Mouse (Mus musculus) thymus, postnatal 36 days (tissue): ENCODE data around the gene Nckap5.

ENCODE experiments used
- DNase-seq, 2 experiments: peaks; one replicate each; pipeline ENCODE4 v3.0.0; 2022; ENCODE audit warnings: mixed read lengths in 2 of 2

Nckap5 gene

DNA sequence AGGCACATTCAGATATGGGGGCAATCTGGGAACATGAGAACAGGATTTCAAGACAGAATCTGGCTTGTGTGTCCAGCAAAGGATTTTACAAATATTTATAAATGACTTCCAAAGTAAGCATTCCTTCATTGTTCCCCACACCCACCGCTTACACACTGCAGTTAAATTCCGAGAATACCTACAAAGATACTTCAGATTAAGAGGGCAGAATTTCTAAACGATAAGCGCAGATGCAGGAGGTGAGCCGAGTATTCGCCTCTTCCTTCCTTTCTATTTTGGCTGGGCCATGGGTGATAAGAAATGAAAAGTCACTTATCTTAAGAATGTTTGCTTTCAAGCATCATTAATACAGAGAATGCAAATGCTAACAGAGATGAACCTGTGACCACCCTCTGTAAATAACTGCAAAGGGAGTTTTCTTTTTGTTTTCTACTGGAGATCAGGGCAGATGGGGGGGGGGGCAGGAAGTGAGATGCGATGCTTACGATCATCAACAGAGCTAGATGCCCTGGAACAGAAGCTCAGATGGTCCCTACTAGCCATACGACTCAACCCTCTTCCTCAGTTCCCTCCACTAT lies 213.0 kb downstream of the Nckap5 start:
- no peak for DNase-seq

DNA sequence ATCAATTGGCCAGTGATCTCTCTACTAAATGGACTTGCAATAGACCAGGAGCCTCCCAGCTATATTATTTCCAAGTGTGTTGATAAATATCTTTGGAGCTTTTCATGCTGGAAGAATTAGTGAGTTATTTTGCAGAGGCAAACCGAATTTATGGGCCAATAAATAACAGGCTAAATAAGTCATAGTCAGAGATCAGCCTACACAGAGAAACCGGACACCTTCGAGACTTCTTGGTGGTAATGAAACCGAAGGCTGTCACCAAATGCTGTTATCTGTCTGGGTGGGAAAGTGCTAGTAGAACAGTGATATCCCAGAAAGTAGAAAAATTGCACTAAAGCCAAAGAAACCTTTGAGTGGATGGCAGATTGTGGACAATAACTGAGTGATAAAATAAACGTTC lies 213.6 kb downstream of the Nckap5 start:
- no peak for DNase-seq

DNA sequence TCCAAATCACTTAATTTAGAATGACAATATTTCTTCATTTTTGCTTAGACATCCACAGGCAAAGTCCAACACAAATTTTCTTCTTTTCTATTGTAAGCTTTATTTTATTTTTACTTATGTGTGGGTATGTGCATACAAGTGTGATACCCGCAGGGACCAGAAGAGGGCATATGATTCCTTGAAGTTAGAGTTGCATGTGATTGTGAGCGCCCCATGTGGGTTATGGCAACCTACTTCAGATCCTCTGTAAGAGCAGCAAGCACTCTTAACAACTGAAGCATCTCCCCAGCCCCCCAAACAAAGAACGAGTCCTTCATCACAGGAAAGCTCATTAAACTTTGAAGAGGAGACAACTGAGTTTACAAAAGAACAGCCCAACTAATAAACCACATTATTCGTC lies 217.7 kb downstream of the Nckap5 start:
- no peak for DNase-seq

DNA sequence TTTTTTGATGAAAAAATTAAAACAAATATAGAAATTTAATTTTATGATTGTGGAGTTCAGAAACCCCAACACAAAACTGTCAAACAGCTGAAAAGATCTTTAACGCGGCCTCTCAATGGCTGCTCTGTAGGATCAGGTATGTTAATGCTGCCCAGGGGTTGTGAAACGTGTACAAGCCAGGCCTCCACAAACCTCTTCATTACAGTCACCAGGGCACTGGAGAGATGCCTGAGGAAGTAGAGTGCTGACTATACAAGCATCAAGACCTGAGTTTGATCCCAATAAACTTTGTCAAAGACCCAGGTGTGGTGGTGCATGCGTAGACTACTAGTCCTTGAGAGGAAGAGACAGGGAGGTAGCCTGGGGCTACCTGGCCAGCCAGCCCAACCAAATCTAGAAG lies 222.0 kb downstream of the Nckap5 start:
- DNase-seq = no peak

DNA sequence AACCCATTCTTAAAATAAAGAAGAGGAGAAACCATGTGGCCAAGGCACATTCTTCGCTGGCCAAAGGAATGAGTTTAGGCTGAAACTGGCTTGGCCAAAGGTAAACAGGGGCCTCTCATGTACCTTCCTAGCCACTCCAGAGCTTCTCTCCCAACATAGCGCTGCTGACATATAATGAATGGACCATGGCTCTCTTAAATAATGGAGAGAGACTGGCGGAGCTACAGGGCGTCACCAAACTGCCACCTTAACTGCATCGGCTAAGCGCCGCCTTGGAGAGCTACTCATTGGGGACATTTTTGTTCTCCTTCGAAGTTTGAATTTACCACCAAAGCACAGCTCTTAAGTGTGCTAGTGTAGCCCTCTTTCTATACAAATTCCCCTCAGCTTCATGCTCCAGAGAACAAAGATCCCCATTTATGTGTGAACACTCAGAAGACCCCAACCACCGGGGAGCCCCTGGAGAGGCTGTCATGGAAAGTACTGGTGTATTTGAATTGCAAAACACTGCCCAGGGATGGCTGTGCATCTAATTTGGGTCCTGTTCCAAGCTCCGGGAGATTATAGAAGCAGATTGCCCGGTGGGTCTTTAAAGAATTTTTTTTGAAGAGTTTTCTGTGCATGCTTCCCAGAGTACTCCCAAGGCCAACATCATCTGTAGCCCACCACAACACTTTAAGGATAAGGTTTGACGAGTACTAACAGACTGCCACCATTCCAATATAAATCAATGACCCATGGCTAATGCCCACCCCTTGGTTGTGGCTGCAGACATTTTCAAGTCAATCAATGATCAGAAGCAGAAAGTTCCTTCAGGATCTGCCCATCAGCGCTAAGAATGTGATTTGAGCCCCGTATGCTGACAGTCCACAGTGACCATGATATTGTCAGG lies 224.2 kb downstream of the Nckap5 start:
- DNase-seq = no peak

DNA sequence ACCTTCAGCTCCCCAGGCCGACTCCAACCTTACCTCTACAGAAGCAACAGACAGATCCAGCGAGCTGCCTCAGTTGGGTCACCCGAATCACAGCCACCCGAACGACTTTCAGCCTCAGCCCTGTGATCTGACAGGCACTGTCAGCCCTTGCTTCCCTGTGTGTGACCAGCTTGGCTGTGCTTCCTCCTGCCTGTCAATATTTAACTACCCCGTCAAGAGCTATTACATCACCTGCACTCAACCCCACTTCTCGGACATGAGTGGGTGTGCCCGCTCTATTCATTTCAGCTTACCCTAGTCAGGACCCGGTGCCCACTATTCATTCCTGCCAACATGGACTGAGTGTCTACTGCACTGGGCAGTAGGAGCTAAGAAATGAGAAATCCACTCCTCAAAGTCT lies 226.0 kb downstream of the Nckap5 start:
- DNase-seq = no peak

DNA sequence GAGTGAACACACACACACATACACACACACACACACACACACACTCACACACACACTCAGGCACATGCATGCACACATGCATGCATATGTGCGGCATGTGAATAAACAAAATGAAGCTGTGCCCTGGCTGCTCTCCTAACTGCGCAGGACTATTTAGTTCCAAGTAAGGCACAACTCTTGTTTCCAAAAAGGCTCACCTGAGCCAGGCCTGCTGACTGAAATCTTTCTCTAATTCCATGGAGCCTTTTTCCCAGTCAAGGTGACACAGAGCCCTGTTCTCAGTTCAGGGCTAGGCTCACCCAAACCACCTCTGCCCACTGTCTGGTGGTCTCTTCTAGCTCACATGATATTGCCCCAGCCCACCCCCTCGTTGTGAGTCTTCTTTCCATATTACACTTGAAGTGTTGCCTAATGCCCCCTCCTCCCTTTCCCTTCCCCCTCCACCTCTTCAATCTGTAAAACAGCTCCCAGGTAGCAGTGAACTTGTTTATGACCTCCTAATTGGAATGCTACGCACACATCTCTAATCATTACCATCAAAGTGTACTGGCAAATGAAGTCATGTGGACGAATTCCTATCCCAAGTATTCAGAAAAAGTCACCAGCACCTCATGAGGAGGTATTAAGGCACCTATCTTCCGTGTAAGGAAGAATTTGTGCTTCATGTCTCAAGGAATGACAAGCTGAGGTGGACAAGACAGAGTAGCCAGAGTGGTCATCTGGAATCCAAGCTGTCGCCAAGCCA lies 226.7 kb downstream of the Nckap5 start:
- no peak for DNase-seq

DNA sequence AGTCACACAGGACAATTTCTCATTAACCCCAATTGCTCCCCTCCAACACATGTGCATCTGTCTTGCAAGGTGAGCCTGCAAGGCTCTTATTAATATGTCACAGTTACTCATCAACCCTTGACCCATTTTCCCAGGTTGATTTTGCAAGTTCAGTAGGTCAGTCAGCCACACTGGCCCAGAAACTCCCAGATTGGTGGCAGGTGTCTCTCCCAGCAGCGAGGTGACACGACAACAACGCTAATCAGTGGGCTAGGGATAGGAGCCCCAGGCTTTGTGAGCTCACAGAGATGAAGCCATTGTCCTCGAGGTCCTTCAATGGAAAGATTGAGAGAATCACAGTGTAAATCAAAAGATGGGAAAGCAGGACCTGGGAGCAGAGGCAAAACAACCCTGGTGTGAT lies 230.0 kb downstream of the Nckap5 start:
- no peak for DNase-seq

DNA sequence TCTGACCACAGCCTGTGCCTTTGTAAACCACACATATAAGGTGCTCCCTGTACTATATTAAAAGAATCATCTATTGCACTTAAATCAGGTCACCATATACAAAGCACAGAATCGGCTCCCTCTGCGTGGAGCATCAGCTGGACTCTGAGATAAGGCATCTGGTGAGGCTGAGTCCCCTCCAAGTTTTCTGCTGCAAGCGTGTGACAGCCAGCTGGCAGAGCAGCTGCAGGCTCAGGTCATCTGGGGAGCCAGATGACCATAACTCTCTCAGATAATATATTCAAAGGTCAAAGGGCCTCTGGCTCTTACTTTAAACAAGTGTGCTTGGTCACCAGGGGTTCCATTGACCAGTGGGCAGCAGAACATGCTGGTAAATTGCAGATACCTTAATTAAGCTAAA lies 233.2 kb downstream of the Nckap5 start:
- DNase-seq = no peak

DNA sequence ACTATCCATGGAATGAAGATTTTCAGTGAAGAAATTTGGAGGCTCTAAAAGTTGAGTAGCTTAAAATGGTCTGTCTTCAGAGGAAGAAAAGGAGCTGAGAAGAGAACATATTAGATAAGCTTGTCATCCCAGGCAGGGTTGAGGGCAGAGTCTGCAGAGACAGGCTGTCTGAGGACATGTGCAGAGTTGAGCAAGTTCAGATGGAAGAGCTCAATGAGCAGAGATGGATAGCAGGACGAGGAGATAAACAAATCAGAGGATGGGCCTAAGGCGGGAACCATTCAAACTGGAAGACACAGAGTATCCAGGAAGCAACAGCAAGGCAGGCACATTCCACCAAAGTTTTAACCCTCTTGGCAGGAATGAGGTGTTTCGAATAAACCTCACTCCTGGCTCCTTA lies 235.8 kb downstream of the Nckap5 start:
- DNase-seq = no peak

DNA sequence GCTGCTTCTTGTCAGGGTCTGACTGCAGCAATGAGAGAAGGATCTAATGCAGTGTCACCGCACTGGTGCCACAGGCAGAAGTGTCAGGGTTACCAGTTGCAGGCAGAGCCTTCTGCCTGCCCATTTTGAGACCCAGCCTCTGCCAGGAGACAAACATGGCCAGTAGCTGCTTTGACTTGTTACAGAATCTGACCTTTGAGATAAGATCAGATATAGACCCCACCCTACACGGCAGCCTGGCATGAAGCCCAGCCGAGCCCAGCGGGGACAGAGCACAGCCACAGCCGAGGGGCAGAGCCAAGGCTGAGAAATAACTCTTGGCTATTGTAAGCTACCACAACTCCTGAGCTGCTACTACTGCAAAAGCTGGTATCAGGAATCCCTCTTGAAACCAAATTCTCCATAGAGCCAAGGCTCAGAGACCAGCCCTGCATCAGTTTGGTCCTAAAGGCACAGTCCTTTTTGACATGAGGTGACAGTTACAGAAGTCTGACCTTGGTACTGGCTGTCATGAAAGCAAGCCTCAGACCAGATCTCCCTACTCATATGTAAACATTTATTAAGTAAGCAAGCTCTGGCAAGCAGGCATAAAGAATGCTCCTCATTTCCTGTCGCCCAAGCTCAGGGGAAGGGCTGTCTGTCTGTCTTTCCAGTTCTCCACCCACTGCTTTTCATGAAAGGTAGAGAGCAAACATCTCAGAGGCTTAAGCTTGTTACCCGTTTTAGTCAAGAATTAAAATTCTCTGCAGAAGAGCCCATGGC lies 237.4 kb downstream of the Nckap5 start:
- DNase-seq = no peak

DNA sequence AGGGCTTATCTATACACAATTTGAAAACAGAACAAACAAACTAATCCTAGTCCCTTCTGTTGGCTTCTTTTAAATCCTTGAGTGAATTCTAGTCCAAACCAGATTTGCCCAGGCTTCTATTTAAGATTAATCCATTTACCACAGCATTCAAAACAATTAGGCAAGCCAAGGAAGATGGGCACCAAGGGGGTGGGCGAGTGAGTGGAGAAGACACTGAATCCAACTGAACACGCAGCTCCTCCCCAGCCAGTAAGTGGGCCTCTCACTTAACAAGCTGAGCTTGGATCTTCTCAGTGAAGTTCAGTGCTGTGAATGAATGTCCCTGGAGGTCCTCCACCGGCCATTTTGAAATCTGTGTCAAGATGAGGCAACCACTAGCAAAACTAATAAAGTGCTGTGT lies 239.7 kb downstream of the Nckap5 start:
- DNase-seq = no peak

DNA sequence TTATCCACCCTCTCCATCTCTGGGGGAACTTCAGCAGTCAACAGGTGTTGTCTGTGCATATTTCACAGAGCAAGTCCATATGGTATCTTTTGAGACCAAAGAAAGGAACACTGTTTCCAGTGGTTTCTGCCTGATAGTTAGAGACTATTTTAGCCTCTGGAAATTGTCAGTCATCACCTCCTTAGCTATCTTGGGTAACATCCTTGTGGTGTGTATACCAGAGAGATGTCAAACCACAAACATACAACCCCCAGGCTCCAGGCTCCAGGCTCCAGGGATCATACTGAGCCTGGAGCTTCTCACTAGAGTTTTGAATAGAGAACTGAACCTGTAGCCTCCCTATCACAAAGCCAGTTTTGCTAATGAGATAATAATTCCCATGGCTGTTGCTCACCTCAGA lies 252.4 kb downstream of the Nckap5 start:
- DNase-seq = no peak

DNA sequence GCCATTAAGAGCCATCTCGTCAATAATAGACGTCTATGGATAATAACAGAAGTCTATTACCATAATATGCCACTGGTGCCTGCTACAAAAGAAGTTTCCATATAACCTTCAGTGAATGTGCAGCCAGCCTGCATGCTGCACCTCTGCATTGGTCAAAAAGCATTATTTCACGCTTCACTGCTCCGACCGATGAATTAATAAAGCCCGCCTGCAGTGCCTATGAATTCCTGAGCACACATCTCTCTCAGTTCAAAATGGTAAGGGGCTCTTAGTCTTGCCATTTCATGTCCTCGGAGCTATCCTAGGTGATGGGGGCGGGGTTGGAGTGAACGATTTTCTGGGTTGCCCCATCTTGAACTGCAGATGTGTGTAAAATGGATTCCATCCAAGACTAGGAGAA lies 256.3 kb downstream of the Nckap5 start:
- no peak for DNase-seq

DNA sequence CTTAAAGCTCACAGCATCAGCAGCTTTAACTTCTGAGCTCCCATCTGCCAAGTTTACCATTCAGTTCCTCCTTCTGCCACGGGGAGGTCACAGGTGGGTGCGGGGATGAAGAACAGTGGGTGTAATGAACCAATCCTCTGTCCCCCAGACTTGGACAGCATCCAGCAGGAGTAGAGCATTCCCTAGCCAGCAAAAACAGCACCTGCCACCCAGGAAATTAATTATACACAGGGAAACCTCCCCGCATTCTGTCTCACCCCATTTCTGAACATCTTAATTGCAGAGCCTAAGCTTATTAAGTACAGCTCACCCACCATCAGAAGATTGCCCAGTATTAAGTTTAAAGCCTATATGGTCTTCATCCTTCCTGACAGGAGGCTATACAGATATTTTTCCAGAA lies 256.9 kb downstream of the Nckap5 start:
- no peak for DNase-seq

DNA sequence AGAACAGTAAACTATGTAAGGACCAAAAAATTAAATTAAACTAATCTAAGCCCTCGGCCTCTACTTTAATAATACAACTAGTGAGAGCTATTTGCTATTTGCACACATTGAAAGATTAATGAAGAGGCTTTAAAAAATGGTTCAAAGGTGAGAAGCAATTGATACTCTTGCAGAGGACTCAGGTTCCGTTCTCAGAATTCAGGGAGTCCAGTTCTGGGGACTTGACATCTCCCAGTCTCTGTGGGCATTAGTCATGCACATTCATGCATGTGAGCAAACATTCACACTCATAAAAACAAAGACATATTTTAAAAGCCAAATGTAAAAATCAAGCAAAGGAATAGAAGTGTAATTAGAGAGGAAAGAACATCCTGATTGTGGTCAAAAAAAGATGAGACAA lies 257.5 kb downstream of the Nckap5 start:
- DNase-seq = no peak

DNA sequence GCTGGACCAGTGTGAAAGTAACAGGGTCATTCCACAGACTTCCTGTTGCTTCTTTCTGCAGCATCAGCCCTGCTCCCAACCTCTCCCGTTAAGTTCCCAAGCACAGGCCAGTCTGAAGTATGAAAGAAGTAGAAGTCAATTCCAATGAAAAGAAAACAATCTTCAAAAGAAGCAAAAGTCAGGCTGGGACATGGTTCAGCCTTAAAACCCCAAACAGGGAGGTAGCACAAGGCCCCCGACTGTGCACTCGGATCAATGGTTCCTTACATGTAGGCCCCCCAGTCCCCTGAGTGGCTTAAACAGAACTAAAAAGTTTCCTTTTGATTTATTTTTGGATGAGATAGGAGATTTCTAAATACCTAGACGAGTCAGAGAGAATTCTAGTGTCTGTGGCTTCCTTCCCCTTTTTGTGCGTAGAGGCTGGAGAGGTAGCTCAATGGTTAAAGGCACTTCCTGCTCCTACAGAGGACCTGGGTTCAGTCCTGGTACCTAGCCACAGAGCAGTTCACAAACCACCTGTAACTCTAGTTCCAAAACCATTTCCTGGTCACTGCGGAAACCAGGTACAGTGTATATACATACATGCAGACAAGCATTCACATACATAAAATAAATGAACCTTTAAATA lies 260.9 kb downstream of the Nckap5 start:
- no peak for DNase-seq

DNA sequence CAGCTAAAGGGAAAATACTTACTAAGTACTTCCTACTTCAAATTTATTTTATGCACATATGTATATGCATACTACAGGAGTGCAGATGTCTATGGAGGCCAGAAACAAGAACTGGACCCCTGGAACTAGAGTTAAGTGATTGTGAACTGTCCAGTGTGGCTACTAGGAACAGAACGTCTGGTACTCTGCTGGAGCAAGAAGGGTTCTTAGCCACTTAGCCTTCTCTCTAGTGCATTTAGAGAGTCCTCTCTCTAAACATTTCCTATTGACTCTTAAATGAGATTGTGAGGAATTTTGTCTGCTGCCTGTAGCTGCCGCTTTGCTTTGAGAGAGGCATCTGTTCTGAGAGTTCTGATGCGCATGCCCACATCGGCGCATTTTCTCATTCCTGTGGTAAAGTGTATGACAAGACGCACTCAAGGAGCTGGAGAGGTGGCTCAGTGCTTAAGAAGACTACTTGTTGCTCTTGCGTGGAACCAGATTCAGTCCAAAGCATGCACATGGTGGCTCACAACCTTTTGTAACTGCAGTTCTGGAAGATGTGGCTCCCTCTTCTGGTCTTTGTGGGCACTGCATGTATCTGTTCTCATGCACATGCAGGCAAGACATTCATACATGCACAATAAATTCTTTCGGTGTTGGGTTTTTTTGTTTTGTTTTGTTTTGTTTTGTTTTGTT lies 261.9 kb downstream of the Nckap5 start:
- DNase-seq = peak; percentile 6 to 27

DNA sequence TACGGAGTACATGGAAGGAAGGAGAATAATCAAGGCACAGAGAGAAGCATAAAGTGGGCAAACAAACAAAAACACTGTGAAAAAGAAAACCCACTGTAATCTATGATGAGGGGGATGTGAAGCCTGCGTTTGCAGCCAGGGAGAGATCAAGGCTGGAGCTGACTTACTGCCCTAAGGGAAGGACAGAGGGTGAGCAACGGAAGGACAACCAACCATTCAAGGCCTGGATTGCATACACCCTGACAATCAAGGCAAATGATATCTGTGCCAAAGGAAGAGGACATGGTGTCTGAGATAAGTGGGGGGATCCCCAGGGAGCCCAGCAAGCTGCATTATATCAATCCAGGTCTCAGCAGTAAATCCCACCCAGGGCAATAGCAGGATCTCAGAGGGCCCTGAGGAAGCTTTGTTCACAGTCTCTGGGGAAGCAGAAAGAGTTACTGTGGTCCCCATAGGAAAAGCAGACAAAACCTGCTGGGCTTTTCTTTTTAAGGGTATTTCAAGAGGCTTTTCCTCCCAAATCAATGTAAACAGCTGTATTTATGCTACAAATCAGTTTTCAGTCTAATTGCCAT lies 265.4 kb downstream of the Nckap5 start:
- no peak for DNase-seq

DNA sequence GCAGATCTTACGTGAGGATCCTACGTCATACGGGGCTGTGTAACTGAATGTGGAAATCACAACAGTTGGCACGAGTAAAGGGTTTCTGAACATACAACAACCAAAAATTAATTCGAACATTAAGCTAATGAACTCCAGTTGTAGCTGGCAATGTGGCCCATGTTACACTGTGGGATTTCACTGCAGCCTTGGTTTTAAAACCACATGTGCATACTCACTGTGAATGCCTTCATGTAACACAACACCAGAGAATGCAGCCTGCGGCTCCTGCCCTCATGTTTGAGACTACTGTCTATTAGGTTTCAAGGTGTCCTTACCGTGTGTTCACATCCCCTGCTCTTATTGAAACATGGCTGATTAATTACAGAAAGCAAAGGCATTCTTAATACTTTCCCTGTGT lies 269.7 kb downstream of the Nckap5 start:
- DNase-seq = no peak

DNA sequence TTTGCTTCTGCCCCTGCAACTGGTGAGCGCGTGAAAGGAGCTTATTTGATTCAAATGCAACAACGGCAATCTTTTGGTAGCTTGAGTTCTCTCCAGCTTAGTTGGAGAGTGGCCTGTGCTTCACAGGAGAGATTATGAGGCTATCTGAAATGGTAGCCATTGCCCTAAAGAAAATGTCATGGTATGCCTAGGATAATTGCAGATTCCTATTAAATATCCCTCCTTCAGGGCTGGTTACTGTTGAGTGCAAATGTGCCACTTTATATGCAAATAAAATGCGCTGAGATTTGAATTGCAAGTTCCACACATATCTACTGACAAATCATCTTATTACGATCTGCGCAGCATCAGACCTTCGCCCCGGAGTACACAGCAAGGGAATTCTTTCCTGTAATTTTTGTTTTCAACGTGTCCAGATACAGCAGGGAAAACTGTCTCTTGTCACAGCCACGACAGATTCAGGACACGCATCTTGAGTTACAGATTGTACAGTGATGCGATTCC lies 272.8 kb downstream of the Nckap5 start:
- DNase-seq = no peak

DNA sequence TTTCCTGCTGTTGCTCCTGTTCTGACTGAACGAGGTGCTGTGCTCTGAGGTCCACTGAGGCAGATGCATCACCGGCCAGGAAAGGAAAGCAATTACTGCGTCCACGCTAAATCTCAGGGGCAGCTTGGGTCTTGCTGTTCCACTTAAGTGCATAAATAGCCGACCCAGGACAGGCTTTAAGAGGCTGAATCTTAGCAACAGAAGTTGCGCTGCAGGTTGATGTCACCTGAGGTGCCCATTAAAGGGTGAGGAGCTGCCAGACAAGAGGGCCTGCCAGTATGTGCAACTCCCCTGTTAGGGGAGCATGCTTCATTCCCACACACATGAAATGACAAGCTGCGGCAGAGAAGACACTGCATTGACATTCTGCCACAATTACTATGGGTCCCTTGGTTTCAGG lies 282.6 kb downstream of the Nckap5 start:
- no peak for DNase-seq
